Mouse (Mus musculus): ENCODE data around the gene Trib2.

DNA sequence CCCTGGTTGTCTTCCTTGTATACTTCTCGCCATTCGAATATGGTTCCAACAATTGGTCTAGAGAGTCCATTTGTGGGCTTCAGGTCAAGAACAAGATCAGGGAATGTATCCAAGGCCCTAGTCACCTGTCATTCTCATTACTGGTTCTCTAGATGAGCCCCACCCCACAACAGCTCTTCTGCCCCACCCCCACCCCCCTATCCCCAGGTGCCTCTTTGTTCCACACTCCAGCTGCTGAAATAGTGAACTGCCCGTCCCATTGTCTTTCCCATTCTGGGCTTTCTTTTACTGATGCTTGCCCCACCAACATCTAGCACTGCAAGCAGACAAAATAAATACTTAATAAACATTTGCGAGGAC is 15.2 kb downstream of the Trib2 start:
- TF ChIP-seq CTCF (IDR thresholded peaks at IDR 0.05; ENCODE audit: control insufficient read depth, insufficient read depth, low read length) (no peak), POLR2A (IDR thresholded peaks at IDR 0.05; ENCODE audit: borderline replicate concordance, control insufficient read depth, low read depth, low read length) (no peak)
